Mouse (Mus musculus) intestine, embryonic 15.5 days (tissue): ENCODE results near the gene Rab40b. TPM values are rescaled to one million over a fixed set of nuclear protein-coding genes. Genes with fewer than 3 reads are reported as not detected.
"Not testable (repeated sequence)": the region's sequence is repeated elsewhere in the genome, so short reads cannot be mapped to it uniquely, and the experiment has no call there.

Source experiments
- ATAC-seq: fragments of 200-750 bp; cut with Nextera tagmentation; 2 replicates; pipeline ENCODE4 v1.8.0; 2017; ENCODE audit warnings: moderate TSS enrichment, moderate library complexity
- H3K27ac ChIP-seq: fragments of 300-500 bp; sonication (generic); 2 replicates; pipeline ENCODE4 v1.5.1; 2015; ENCODE audit warnings: mild to moderate bottlenecking, inconsistent platforms
- H3K27me3 ChIP-seq: fragments of 300-500 bp; sonication (generic); replicated peaks from 2 replicates; pipeline ENCODE4 v1.6.1; 2015; ENCODE audit warnings: inconsistent platforms
- H3K36me3 ChIP-seq: fragments of 300-500 bp; sonication (generic); 2 replicates; pipeline ENCODE4 v1.6.1; 2015; ENCODE audit warnings: inconsistent platforms
- H3K4me1 ChIP-seq: fragments of 300-500 bp; sonication (generic); replicated peaks from 2 replicates; pipeline ENCODE4 v1.6.1; 2015; ENCODE audit warnings: inconsistent platforms
- H3K4me2 ChIP-seq: fragments of 300-500 bp; sonication (generic); replicated peaks from 2 replicates; pipeline ENCODE4 v1.6.1; 2015; ENCODE audit warnings: mild to moderate bottlenecking, inconsistent platforms
- H3K4me3 ChIP-seq: fragments of 300-500 bp; sonication (generic); replicated peaks from 2 replicates; pipeline ENCODE4 v1.5.1; 2015; ENCODE audit warnings: inconsistent platforms
- H3K9ac ChIP-seq: fragments of 300-500 bp; sonication (generic); 2 replicates; pipeline ENCODE4 v1.6.1; 2015; ENCODE audit warnings: inconsistent platforms
- H3K9me3 ChIP-seq: fragments of 300-500 bp; sonication (generic); 2 replicates; pipeline ENCODE4 v1.6.1; 2016; ENCODE audit warnings: inconsistent platforms
- whole genome bisulfite sequencing: fragments of 180-500 bp; shearing (Covaris S2); methylation state at CpG from one replicate; pipeline ENCODE4 v1.1.7; 2015; 5-methylcytosine and 5-hydroxymethylcytosine counted together
- polyA plus RNA-seq: library from polyadenylated mRNA; unstranded; fragments of >200 nt; fragmentation: Nextera tagmentation; extraction: Ambion mirVana; gene quantifications from 2 replicates; pipeline ENCODE4 v1.2.1, GENCODE M21; 2015

The Rab40b gene
- polyA plus RNA-seq, 1 experiment from 2014 or later, result 5.4 TPM

- WGBS, result 75% methylated on average over 6 of the region's 6 CpGs
- ATAC-seq, H3K4me1 ChIP-seq, H3K4me2 ChIP-seq, H3K4me3 ChIP-seq, H3K27ac ChIP-seq, H3K9ac ChIP-seq, H3K27me3 ChIP-seq, H3K9me3 ChIP-seq: not testable (repeated sequence)
- H3K36me3 ChIP-seq, result peaks cover 27% of the 10 kb centered on the region
Measured at GRCm38 (mm10) chr11:121307712-121308111, 80.3 kb downstream of the Rab40b start.

GRCm38 (mm10) chr11:121306608-121307007, 81.4 kb downstream of the Rab40b start:
- ATAC-seq, result no peak
- H3K4me3 ChIP-seq, result no peak overlapping the region
- H3K4me2 ChIP-seq, result no peak overlapping the region
- no peaks in the 10 kb centered on the region for H3K9me3 ChIP-seq
- no peak overlapping the region for H3K9ac ChIP-seq
- H3K27ac ChIP-seq, result no peak overlapping the region
- H3K4me1 ChIP-seq, result no peaks in the 10 kb centered on the region
- H3K36me3 ChIP-seq, result peaks cover 35% of the 10 kb centered on the region
- WGBS, result 95% methylated on average over 8 of the region's 8 CpGs
- H3K27me3 ChIP-seq, result no peaks in the 10 kb centered on the region

Other genes with a start within 250 kb of the Rab40b start
- not detected in 2 replicates for gene Tex19.1, start 242.1 kb downstream of the Rab40b start, polyA plus RNA-seq
- not detected in 2 replicates for gene Uts2r, start 228.0 kb downstream of the Rab40b start, polyA plus RNA-seq
- 9.0 and 9.3 TPM in 2 replicates for gene Hexdc, start 183.8 kb downstream of the Rab40b start, polyA plus RNA-seq
- gene Ogfod3, start 183.5 kb downstream of the Rab40b start, polyA plus RNA-seq, result 29.5 and 32.0 TPM in 2 replicates
- gene Cybc1, start 158.9 kb downstream of the Rab40b start, polyA plus RNA-seq, result 31.2 and 33.2 TPM in 2 replicates
- gene Narf, start 151.0 kb downstream of the Rab40b start, polyA plus RNA-seq, result 42.2 TPM in 2 replicates
- gene Foxk2, start 128.3 kb downstream of the Rab40b start, polyA plus RNA-seq, result 6.3 and 6.6 TPM in 2 replicates
- 76.7 and 79.5 TPM in 2 replicates for gene Wdr45b, start 33.8 kb downstream of the Rab40b start, polyA plus RNA-seq
- gene Fn3krp, start 33.1 kb upstream of the Rab40b start, polyA plus RNA-seq, result 6.4 and 7.1 TPM in 2 replicates
- gene Fn3k, start 46.7 kb upstream of the Rab40b start, polyA plus RNA-seq, result 1.3 and 1.6 TPM in 2 replicates
- gene Tbcd, start 63.7 kb upstream of the Rab40b start, polyA plus RNA-seq, result 34.7 and 38.7 TPM in 2 replicates
- gene Zfp750, start 131.1 kb upstream of the Rab40b start, polyA plus RNA-seq, result 0.38 and 0.76 TPM in 2 replicates